14 mouse cellular contexts compared by ENCODE assay signal in genomic region chr8:57332676-57333482, GRCm38 (mm10). TPM values are rescaled to one million over a fixed set of nuclear protein-coding genes. Genes with fewer than 3 reads are reported as not detected.
DNase-seq lines count a peak whose midpoint lies in the region; ATAC-seq and TF ChIP-seq lines count a peak whose summit lies in the region.
"Had no signal": no experiment of that assay in that cellular context is flagged by ENCODE, and none has a peak within 500 bp of the region (broad histone marks: within the 10 kb centered on the region; RNA-seq: fewer than 3 reads in every experiment).

No protein-coding gene starts in this region.

- H3K27ac ChIP-seq in forebrain, embryonic 11.5 days (ENCODE audit: low read depth, low read length): no peak overlapping the region
- H3K27ac ChIP-seq in forebrain, embryonic 13.5 days: no peak overlapping the region
- H3K27ac ChIP-seq in midbrain, postnatal 0 days (ENCODE audit: low read depth, low read length): no peak overlapping the region
- H3K27ac ChIP-seq in midbrain, embryonic 16.5 days (ENCODE audit: low read length): no peak overlapping the region
- peak overlapping the region; percentile 92 for H3K27ac ChIP-seq in limb, embryonic 12.5 days
- H3K27ac ChIP-seq: hindbrain, embryonic 15.5 days; midbrain, embryonic 12.5 days had no signal

- H3K4me2 ChIP-seq in forebrain, embryonic 11.5 days (ENCODE audit: low read depth, low read length, severe bottlenecking): no peak overlapping the region
- H3K4me2 ChIP-seq in forebrain, embryonic 13.5 days: no peak overlapping the region
- H3K4me2 ChIP-seq in midbrain, postnatal 0 days (ENCODE audit: low read depth, low read length, poor library complexity, severe bottlenecking): no peak overlapping the region
- no peak overlapping the region for H3K4me2 ChIP-seq in midbrain, embryonic 16.5 days (ENCODE audit: low read length)
- H3K4me2 ChIP-seq in limb, embryonic 12.5 days: peak overlapping the region; percentile 74
- H3K4me2 ChIP-seq: hindbrain, embryonic 15.5 days; midbrain, embryonic 12.5 days had no signal

- WGBS in forebrain, embryonic 11.5 days: under 1% methylated on average over 26 of the region's 26 CpGs
- WGBS in forebrain, embryonic 13.5 days: 1% methylated on average over 26 of the region's 26 CpGs
- WGBS in midbrain, postnatal 0 days: 1% methylated on average over 26 of the region's 26 CpGs
- under 1% methylated on average over 26 of the region's 26 CpGs for WGBS in midbrain, embryonic 16.5 days
- 2% methylated on average over 26 of the region's 26 CpGs for WGBS in limb, embryonic 12.5 days

- intact Hi-C loops in left cerebral cortex, postnatal 25 days (cut with DNase I): loop anchor here (5.0 kb wide), 2 partner anchors 451 to 711 kb away; no protein-coding TSS in a partner anchor

- H3K9me3 ChIP-seq in forebrain, embryonic 11.5 days (ENCODE audit: control insufficient read depth, low read length): no peaks in the 10 kb centered on the region
- H3K9me3 ChIP-seq in forebrain, embryonic 13.5 days (replicated peaks): no peaks in the 10 kb centered on the region
- no peaks in the 10 kb centered on the region for H3K9me3 ChIP-seq in midbrain, postnatal 0 days (ENCODE audit: low read length)
- no peaks in the 10 kb centered on the region for H3K9me3 ChIP-seq in midbrain, embryonic 16.5 days (replicated peaks; ENCODE audit: control insufficient read depth, low read length, poor library complexity, severe bottlenecking)
- no peaks in the 10 kb centered on the region for H3K9me3 ChIP-seq in limb, embryonic 12.5 days
- H3K9me3 ChIP-seq: G1E; hindbrain, embryonic 15.5 days; midbrain, embryonic 12.5 days had no signal

- no peak overlapping the region for H3K4me3 ChIP-seq in forebrain, embryonic 11.5 days (ENCODE audit: low read depth, low read length)
- H3K4me3 ChIP-seq in forebrain, embryonic 13.5 days: no peak overlapping the region
- H3K4me3 ChIP-seq in midbrain, postnatal 0 days (ENCODE audit: low read depth, low read length): no peak overlapping the region
- no peak overlapping the region for H3K4me3 ChIP-seq in midbrain, embryonic 16.5 days (ENCODE audit: low read depth, low read length)
- H3K4me3 ChIP-seq in limb, embryonic 12.5 days (replicated peaks): peak overlapping the region; percentile 44
- H3K4me3 ChIP-seq: hindbrain, embryonic 15.5 days; midbrain, embryonic 12.5 days had no signal

- peaks cover 5% of the 10 kb centered on the region; the same call in 1 of the 2 replicates for H3K4me1 ChIP-seq in forebrain, embryonic 11.5 days (replicated peaks; ENCODE audit: control insufficient read depth, insufficient read depth, low read length)
- peaks cover 8% of the 10 kb centered on the region for H3K4me1 ChIP-seq in forebrain, embryonic 13.5 days
- no peaks in the 10 kb centered on the region for H3K4me1 ChIP-seq in midbrain, postnatal 0 days (ENCODE audit: insufficient read depth, low read length)
- H3K4me1 ChIP-seq in midbrain, embryonic 16.5 days (ENCODE audit: control insufficient read depth, insufficient read depth, low read length): no peaks in the 10 kb centered on the region; the same call in 1 of the 2 replicates
- peaks cover 45% of the 10 kb centered on the region for H3K4me1 ChIP-seq in limb, embryonic 12.5 days (replicated peaks)

- ATAC-seq in forebrain, embryonic 11.5 days (replicated peaks; ENCODE audit: low FRiP score): no peak
- ATAC-seq in forebrain, embryonic 13.5 days: no peak
- ATAC-seq in midbrain, postnatal 0 days (ENCODE audit: low FRiP score): 0 out of 2 replicates have a peak, but pooled peaks have one; percentile 9
- no peak for ATAC-seq in midbrain, embryonic 16.5 days
- ATAC-seq in limb, embryonic 12.5 days (ENCODE audit: insufficient number of reproducible peaks, insufficient read depth, low FRiP score, low TSS enrichment, low read depth): no peak

- no peaks in the 10 kb centered on the region for H3K36me3 ChIP-seq in forebrain, embryonic 11.5 days (ENCODE audit: control insufficient read depth, insufficient read depth, low read length)
- no peaks in the 10 kb centered on the region for H3K36me3 ChIP-seq in forebrain, embryonic 13.5 days (ENCODE audit: poor library complexity, severe bottlenecking)
- no peaks in the 10 kb centered on the region for H3K36me3 ChIP-seq in midbrain, postnatal 0 days (ENCODE audit: insufficient read depth, low read length)
- no peaks in the 10 kb centered on the region for H3K36me3 ChIP-seq in midbrain, embryonic 16.5 days (ENCODE audit: control insufficient read depth, insufficient read depth, low read length)
- H3K36me3 ChIP-seq in limb, embryonic 12.5 days: no peaks in the 10 kb centered on the region
- H3K36me3 ChIP-seq: G1E; hindbrain, embryonic 15.5 days; midbrain, embryonic 12.5 days had no signal

- TF ChIP-seq CTCF in midbrain, postnatal 0 days (IDR thresholded peaks at IDR 0.05): no peak

- no peak overlapping the region for H3K9ac ChIP-seq in forebrain, embryonic 11.5 days (ENCODE audit: low read length)
- no peak overlapping the region for H3K9ac ChIP-seq in forebrain, embryonic 13.5 days
- no peak overlapping the region for H3K9ac ChIP-seq in midbrain, postnatal 0 days (replicated peaks; ENCODE audit: low read length, poor library complexity, severe bottlenecking)
- H3K9ac ChIP-seq in midbrain, embryonic 16.5 days (ENCODE audit: low read depth, low read length): no peak overlapping the region
- H3K9ac ChIP-seq in limb, embryonic 12.5 days (replicated peaks): peak overlapping the region; percentile 73
- H3K9ac ChIP-seq: hindbrain, embryonic 15.5 days; midbrain, embryonic 12.5 days had no signal

- peaks cover 96% of the 10 kb centered on the region for H3K27me3 ChIP-seq in forebrain, embryonic 11.5 days (ENCODE audit: control insufficient read depth, insufficient read depth, low read length)
- peaks cover 100% of the 10 kb centered on the region for H3K27me3 ChIP-seq in forebrain, embryonic 13.5 days
- H3K27me3 ChIP-seq in midbrain, postnatal 0 days (ENCODE audit: insufficient read depth, low read length): peaks cover 95% of the 10 kb centered on the region
- peaks cover 69% of the 10 kb centered on the region for H3K27me3 ChIP-seq in midbrain, embryonic 16.5 days (ENCODE audit: control insufficient read depth, insufficient read depth, low read depth, low read length)
- H3K27me3 ChIP-seq in limb, embryonic 12.5 days: peaks cover 47% of the 10 kb centered on the region

- peak; percentile 48 for DNase-seq in forebrain, embryonic 11.5 days (ENCODE audit: low spot score)
- no peak for DNase-seq in midbrain, postnatal 0 days (ENCODE audit: low spot score)
- no peak for DNase-seq in frontal cortex, adult 2 months (ENCODE audit: extremely low spot score in 1 of 2, low spot score in 1 of 2)
- DNase-seq in cerebellum, adult 9-10 months: no peak
- DNase-seq in left cerebral cortex, postnatal 25 days (ENCODE audit: low spot score in 2 of 2): no peak
- DNase-seq: kidney, postnatal 14 days; thymus, postnatal 36 days had no signal

RNA-seq across cellular contexts. Expression of gene Hand2, which starts 12.1 kb away (rescaled TPM):
- not detected in 2 replicates for polyA plus RNA-seq in forebrain, embryonic 11.5 days (2014; fragmentation: Nextera tagmentation; extraction: Ambion mirVana)
- not detected in 2 replicates for polyA plus RNA-seq in forebrain, embryonic 13.5 days (2015; fragmentation: Nextera tagmentation; extraction: Ambion mirVana)
- not detected in 2 replicates for total RNA-seq in midbrain, postnatal 0 days (2014; rRNA removed)
- not detected in 2 replicates for polyA plus RNA-seq in midbrain, postnatal 0 days (2015; fragmentation: Nextera tagmentation; extraction: Ambion mirVana)
- polyA plus RNA-seq in midbrain, embryonic 16.5 days (2015; fragmentation: Nextera tagmentation; extraction: Ambion mirVana): not detected in 2 replicates
- 19.6 and 23.7 TPM in 2 replicates for polyA plus RNA-seq in limb, embryonic 12.5 days (2016; fragmentation: Nextera tagmentation; extraction: Ambion mirVana)
- 0.04 and 0.38 TPM in 2 replicates for polyA plus RNA-seq in frontal cortex, adult 2 months (2012; rRNA removed)
- not detected for total RNA-seq in left cerebral cortex, postnatal 25 days (2021)
- total RNA-seq: G1E; left cerebral cortex, postnatal 14 days had no signal
- polyA plus RNA-seq: G1E; hindbrain, embryonic 15.5 days; midbrain, embryonic 12.5 days had no signal

Comparison
In these comparisons a context has a peak if more than half of its experiments do, and no peak if none do; other contexts are left out.
1. RNA of gene Hand2, which starts 12.1 kb away (polyA plus RNA-seq): 19.6 to 23.7 TPM in limb, embryonic 12.5 days; 0.04 to 0.38 TPM in frontal cortex, adult 2 months, not detected in forebrain, embryonic 13.5 days, not detected in forebrain, embryonic 11.5 days, not detected in midbrain, postnatal 0 days and not detected in midbrain, embryonic 16.5 days; every median in the first group is over 10 times any median in the second.